Mouse (Mus musculus) ovary, postnatal 10 days (tissue): Measurements from ENCODE around the gene Ankfn1.

Experiments used
- DNase-seq: peaks from one replicate; pipeline ENCODE4 v3.0.0; 2022; ENCODE audit warnings: low spot score

Gene Ankfn1

DNA sequence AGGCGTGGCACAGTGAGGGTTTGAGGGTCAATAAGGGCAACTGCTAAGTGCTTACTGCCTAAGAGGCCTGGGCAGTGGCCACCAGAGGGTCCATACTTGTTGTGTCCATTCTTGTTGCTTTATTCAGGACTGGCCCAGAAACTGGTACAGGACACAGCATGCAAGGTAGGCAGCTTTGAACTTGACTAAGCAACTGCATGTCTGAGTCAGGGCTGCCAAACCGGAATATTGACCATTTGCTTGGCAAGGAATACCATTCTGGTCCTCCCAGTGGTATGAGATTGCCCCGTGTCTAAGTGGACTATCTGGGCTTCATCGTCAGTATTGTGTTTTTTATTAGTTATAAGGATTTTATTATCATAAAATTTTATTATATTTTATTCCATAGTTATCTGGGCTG, 312.1 kb downstream of the Ankfn1 start:
- DNase-seq, result no peak

- no peak for DNase-seq
These were observed 315.2 kb downstream of the Ankfn1 start for GRCm38 (mm10) chr11:89462216-89462615.

DNA sequence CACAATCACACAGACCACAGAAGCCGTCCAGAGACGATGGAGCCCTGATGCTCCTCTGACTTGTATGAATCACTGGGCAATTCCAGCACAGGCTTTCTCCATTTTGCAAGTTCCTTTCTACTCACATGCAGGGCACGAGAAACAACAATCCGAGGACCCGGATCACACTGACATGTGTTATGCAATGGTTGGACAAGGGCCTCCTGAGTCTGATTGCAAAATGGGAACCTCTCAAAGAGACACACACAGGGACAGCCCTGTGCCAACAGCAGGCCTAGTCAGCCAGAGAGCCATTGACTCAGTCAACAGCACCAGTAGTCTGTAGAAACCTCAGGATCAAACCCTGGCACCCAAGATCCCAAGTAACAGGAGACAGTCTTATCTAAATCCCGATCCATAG, 318.0 kb downstream of the Ankfn1 start:
- no peak for DNase-seq

DNA sequence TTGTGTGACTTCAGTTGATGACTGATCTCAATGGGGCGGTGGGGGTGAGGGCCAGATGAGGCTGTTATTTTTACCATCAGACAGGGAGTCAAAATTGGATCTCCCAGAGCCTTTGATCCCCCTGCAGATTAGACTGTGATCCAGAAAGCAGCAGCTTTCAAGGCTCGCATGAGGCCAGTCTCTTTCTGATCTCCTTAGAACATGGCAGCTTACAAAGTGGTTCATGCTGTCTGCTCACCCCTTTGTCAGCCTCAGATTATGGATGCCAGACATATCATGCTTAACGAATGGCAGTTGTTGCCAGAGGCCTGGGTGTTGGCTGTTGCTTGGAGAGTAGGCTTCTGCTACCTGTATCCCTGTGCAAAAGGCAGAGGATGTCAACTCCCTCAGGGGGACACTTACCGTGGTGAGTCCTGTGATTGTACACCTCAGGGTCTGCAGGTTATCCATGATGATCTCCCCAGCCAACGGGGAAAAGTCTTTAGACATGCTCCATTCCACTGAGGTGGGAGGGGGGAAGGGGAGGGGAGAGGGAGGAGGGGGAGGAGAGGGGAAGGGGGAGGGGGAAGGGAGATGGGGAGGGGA, 321.7 kb downstream of the Ankfn1 start:
- DNase-seq, result no peak

- DNase-seq, result no peak
These were observed 322.8 kb downstream of the Ankfn1 start for GRCm38 (mm10) chr11:89454702-89455101.

- no peak for DNase-seq
These were observed 324.6 kb downstream of the Ankfn1 start for GRCm38 (mm10) chr11:89452862-89453261.

DNA sequence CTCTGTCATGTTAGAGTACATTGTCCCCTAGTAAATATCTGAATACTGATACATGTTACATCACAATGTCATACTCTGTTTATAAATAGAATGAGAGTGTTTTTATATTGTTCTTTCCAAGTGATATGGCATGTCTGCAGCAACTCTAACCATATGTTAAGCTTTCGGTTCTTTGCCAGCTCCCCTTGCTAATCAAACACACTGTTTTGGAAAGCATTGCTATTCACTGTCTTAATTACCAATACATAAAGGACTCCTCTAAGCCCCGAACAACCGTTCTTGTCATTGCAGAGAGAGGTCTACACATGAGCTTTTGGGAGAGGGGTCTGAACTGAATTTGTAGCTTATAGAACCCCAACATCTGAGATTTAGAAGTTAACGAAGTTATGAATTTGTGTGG, 327.0 kb downstream of the Ankfn1 start:
- no peak for DNase-seq

GRCm38 (mm10) chr11:89448986-89449385, 328.5 kb downstream of the Ankfn1 start:
- DNase-seq, result no peak

DNA sequence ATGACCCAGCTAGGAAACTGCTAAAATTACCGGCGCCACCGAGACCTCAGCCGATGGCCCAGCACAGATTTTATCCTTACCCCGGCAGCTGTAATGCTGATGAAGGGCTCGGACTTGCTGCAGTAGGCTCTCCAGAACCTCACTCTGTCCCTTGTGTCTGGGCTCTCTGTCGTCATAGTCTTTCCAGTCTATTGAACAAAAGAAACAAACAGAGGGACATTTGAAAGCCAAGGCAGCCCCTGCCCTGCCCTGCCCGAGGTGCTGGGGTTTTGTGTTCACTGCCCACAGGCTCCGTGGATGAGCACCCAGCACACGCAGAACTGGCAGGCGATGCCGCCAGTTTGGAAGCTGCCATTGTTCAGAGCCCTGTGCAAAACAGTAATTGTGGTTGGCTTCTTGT, 330.0 kb downstream of the Ankfn1 start:
- DNase-seq, result no peak

DNA sequence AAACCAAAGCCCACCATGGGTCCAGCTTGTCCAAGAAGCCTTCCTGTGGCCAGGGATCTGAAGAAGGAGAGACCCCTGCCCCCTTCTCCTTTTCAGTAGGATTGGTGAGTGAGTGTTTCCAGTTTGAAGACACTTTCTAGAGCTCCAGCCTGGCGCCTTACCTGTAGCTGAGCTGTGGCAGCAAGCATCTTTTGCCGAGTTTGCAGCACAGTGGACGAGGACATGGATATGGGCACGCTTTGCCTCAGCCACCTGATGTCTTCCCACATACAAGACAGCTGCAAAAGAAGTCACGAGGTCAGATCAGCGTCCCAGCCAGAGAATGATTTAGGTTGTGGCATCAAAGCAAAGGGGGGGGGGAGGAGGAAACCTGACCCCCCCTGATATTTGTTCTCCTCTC, 336.9 kb downstream of the Ankfn1 start:
- DNase-seq, result no peak

DNA sequence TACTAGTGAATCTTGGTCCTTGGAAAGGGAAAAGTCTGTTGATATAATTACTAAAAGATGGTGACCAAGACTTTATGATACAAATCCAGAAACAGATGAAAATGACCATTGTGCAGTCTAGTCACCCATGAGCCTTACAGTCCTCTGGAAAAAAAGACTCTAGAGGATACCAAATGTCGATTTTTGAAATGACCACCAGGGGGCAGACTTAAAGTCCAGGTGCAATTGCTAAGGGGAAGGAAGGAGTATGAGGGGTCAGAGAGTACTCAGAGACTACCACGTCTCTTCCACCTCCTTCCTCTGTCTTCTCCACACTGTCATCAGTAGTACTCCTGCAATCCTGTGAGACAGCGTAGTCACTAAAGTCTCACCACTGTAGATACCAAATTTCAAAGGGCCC, 353.1 kb downstream of the Ankfn1 start:
- DNase-seq, result no peak

- no peak for DNase-seq
These were observed 354.8 kb downstream of the Ankfn1 start for GRCm38 (mm10) chr11:89422637-89423036.

DNA sequence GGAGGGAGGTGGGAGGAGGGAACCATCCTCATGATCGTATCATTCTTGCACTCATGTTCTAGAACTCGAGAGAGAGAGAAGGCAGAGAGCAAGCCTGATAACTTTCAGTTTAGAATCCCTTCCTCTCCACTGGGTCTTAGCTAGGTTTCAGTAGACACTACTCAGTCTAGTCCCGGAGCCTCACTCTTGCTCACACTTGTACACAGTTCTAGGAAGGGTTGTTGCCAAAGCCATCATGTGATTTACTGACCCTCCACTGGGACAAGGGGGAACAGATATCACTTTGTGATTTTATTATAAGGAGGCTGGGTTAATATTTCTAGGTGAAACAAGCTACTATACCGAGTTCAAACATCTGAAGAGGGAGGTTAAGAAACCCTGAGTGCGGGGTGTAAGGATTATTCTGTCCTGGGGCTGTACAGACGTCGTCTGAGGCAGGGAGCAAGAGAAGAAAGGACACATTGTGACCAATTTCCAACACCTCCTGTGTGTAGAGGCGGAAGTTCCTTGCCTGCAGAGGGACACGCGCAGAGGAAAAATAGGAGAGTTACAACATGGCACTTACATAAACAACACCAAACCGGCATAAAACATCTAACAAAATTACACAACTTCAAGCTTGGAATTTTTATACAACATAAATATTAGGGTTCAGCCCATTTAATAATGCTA, 356.6 kb downstream of the Ankfn1 start:
- no peak for DNase-seq

GRCm38 (mm10) chr11:89419863-89420262, 357.6 kb downstream of the Ankfn1 start:
- no peak for DNase-seq

GRCm38 (mm10) chr11:89418644-89419043, 358.8 kb downstream of the Ankfn1 start:
- no peak for DNase-seq

- DNase-seq, result no peak
These were observed 360.7 kb downstream of the Ankfn1 start for GRCm38 (mm10) chr11:89416769-89417168.

- no peak for DNase-seq
These were observed 368.7 kb downstream of the Ankfn1 start for GRCm38 (mm10) chr11:89408774-89409173.

DNA sequence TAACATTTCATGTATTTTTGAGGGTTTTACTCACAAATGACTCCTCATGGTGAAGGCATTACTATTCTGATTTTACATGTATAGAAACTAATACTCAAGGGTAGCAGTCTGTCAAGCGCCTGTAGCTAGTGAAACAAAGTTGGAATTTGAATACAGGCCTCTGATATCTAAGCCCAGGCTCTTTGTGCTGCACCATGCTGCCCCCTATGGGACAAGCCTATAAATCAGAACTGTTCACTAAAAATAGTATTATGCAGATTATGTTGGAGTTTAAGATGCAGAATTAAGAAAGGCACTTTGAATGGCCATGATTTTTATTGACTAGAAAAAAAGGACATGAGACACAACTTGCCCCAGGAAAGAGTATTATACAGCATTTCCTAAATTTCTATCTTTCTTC, 373.0 kb downstream of the Ankfn1 start:
- no peak for DNase-seq

- no peak for DNase-seq
These were observed 374.0 kb downstream of the Ankfn1 start for GRCm38 (mm10) chr11:89403436-89403835.

- no peak for DNase-seq
These were observed 388.6 kb downstream of the Ankfn1 start for GRCm38 (mm10) chr11:89388851-89389250.

GRCm38 (mm10) chr11:89382634-89383009, 394.8 kb downstream of the Ankfn1 start:
- no peak for DNase-seq

- no peak for DNase-seq
These were observed 395.4 kb downstream of the Ankfn1 start for GRCm38 (mm10) chr11:89381782-89382633.

GRCm38 (mm10) chr11:89370941-89371340, 406.5 kb downstream of the Ankfn1 start:
- DNase-seq, result no peak
